Mouse (Mus musculus) lung, adult 2 months (tissue): Measurements from ENCODE around the gene Kdelc2.

Experiments used
- CTCF ChIP-seq: fragments of 200-500 bp; IDR thresholded peaks from 2 replicates; pipeline ENCODE4 v1.5.1; 2011; ENCODE audit warnings: mild to moderate bottlenecking, low read length, control low read depth; ENCODE audit not compliant: insufficient read depth
- POLR2A ChIP-seq: fragments of 200-500 bp; IDR thresholded peaks from 2 replicates; pipeline ENCODE4 v1.6.1; 2011; ENCODE audit warnings: low read depth, mild to moderate bottlenecking, control low read depth, low read length, borderline replicate concordance; ENCODE audit errors: extremely low read depth

GRCm38 (mm10) chr9:53346402-53346801 lies 37.4 kb upstream of the Kdelc2 start:
- no peak for TF ChIP-seq POLR2A
- no peak for TF ChIP-seq CTCF
